Mouse (Mus musculus) liver, embryonic 15.5 days (tissue): ENCODE measurements around the gene Otud7b. TPM values are rescaled to one million over a fixed set of nuclear protein-coding genes. Genes with fewer than 3 reads are reported as not detected.

ENCODE experiments used
- ATAC-seq: fragments of 200-750 bp; cut with Nextera tagmentation; 2 replicates; pipeline ENCODE4 v1.8.0; 2017; ENCODE audit warnings: moderate number of reproducible peaks, mild to moderate bottlenecking, moderate library complexity; ENCODE audit not compliant: insufficient read depth
- H3K27ac ChIP-seq: fragments of 300-500 bp; sonication (generic); replicated peaks from 2 replicates; pipeline ENCODE4 v1.5.1; 2015; ENCODE audit warnings: mild to moderate bottlenecking, inconsistent platforms
- H3K27me3 ChIP-seq: fragments of 300-500 bp; sonication (generic); 2 replicates; pipeline ENCODE4 v1.6.1; 2015; ENCODE audit warnings: mild to moderate bottlenecking, inconsistent platforms
- H3K36me3 ChIP-seq: fragments of 300-500 bp; sonication (generic); replicated peaks from 2 replicates; pipeline ENCODE4 v1.6.1; 2015; ENCODE audit warnings: moderate library complexity, mild to moderate bottlenecking, inconsistent platforms
- H3K4me1 ChIP-seq: fragments of 300-500 bp; sonication (generic); replicated peaks from 2 replicates; pipeline ENCODE4 v1.6.1; 2015; ENCODE audit warnings: inconsistent platforms
- H3K4me2 ChIP-seq: fragments of 300-500 bp; sonication (generic); 2 replicates; pipeline ENCODE4 v1.6.1; 2015; ENCODE audit warnings: moderate library complexity, mild to moderate bottlenecking, inconsistent platforms
- H3K4me3 ChIP-seq: fragments of 300-500 bp; sonication (generic); replicated peaks from 2 replicates; pipeline ENCODE4 v1.5.1; 2015; ENCODE audit warnings: mild to moderate bottlenecking, inconsistent platforms
- H3K9ac ChIP-seq: fragments of 300-500 bp; sonication (generic); 2 replicates; pipeline ENCODE4 v1.6.1; 2015; ENCODE audit warnings: moderate library complexity, mild to moderate bottlenecking, inconsistent platforms
- H3K9me3 ChIP-seq: fragments of 300-500 bp; sonication (generic); replicated peaks from 2 replicates; pipeline ENCODE4 v1.6.1; 2016; ENCODE audit warnings: inconsistent platforms
- WGBS: fragments of 180-500 bp; shearing (Covaris S2); methylation state at CpG from one replicate; pipeline ENCODE4 v1.1.7; 2015; ENCODE audit warnings: mixed read lengths; ENCODE audit not compliant: insufficient replicate concordance; 5-methylcytosine and 5-hydroxymethylcytosine counted together
- polyA plus RNA-seq: library from polyadenylated mRNA; unstranded; fragments of >200 nt; fragmentation: Nextera tagmentation; extraction: Ambion mirVana; gene quantifications from 2 replicates; pipeline ENCODE4 v1.2.1, GENCODE M21; 2015

The Otud7b gene
- polyA plus RNA-seq, 1 experiment from 2014 or later, result 12.0 TPM

DNA sequence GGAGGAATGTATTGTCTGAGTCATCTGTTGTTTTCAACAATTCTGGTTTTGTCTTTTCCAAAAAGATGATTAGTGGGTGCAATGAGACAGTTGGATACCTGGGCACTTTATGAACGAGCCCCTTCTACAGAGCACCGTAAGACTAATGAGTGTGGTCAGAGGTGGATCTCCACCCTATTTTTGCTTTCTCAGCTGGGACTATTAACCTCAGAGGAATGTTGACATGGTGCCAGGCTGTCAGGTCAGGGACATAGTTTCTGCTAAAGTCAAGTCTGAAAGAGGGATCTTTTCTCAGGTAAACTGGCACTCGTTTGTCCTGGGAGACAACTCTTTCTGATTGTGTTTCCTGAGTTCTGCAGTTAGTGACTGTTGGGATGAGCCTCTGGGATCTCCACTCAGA, 30.7 kb downstream of the Otud7b start:
- H3K4me2 ChIP-seq, result no peak overlapping the region
- H3K36me3 ChIP-seq, result peaks cover 12% of the 10 kb centered on the region; the same call in 1 of the 2 replicates
- no peaks in the 10 kb centered on the region for H3K9me3 ChIP-seq
- no peak overlapping the region for H3K4me3 ChIP-seq
- H3K27me3 ChIP-seq, result no peaks in the 10 kb centered on the region
- no peak overlapping the region for H3K9ac ChIP-seq
- WGBS, result 74% methylated on average over 3 of the region's 3 CpGs
- H3K4me1 ChIP-seq, result peaks cover 15% of the 10 kb centered on the region
- no peak overlapping the region for H3K27ac ChIP-seq
- no peak for ATAC-seq

DNA sequence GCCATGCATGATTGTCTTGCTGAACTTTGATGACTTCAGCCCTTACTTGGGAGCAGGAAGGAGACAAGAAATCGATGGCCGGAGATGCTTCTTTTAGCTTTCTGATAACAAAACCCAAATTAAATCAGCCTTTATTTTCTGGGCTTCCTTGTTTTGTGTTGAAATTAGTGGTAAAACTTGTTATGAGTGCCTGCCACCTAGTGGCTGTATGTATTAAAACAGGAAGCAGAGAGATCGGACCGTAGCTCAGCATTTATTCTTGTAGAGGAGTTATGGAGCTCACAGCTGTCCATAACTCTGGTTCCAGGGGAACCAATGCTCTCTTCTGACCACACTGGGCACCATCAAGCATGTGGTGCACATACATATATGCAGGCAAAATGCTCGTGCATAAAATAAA, 43.6 kb downstream of the Otud7b start:
- no peak overlapping the region for H3K27ac ChIP-seq
- H3K36me3 ChIP-seq, result peaks cover 53% of the 10 kb centered on the region
- 0 out of 2 replicates have a peak, but pooled peaks cover 2% of the 10 kb centered on the region for H3K4me1 ChIP-seq
- WGBS, result 7% methylated on average over 5 of the region's 5 CpGs
- no peaks in the 10 kb centered on the region for H3K27me3 ChIP-seq
- H3K9ac ChIP-seq, result no peak overlapping the region
- no peak overlapping the region for H3K4me2 ChIP-seq
- no peaks in the 10 kb centered on the region for H3K9me3 ChIP-seq
- no peak for ATAC-seq
- H3K4me3 ChIP-seq, result no peak overlapping the region

GRCm38 (mm10) chr3:96151836-96152235, 47.5 kb downstream of the Otud7b start:
- Histone ChIP-seq H3K36me3 (peaks cover 61% of the 10 kb centered on the region), H3K4me1 (0 out of 2 replicates have a peak, but pooled peaks cover 2% of the 10 kb centered on the region)

DNA sequence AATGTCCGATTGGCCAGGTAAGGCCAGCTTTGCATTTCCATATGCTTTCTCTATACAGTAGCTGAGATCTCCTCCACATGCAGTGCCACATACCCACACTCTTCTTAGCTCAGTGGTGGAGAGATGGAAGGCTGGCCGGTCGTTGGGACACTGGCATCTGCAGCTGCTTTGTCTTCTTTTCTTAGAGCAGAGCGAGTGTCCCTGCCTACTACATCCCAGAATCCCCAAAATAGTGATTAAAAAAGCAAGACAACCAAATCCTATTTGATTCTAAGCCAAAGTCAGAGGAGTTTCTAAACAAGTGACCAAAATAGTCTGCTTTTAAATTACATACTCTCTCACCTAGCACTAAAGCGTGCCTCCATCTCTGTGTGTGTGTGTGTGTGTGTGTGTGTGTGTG, 48.3 kb downstream of the Otud7b start:
- ATAC-seq, result no peak
- H3K9me3 ChIP-seq, result no peaks in the 10 kb centered on the region
- 84% methylated on average over 5 of the region's 5 CpGs for WGBS
- 0 out of 2 replicates have a peak, but pooled peaks cover 2% of the 10 kb centered on the region for H3K4me1 ChIP-seq
- H3K27me3 ChIP-seq, result no peaks in the 10 kb centered on the region
- no peak overlapping the region for H3K27ac ChIP-seq
- H3K9ac ChIP-seq, result no peak overlapping the region
- peaks cover 61% of the 10 kb centered on the region for H3K36me3 ChIP-seq
- no peak overlapping the region for H3K4me2 ChIP-seq
- no peak overlapping the region for H3K4me3 ChIP-seq

More at GRCm38 (mm10) chr3:96151836-96152235, 47.5 kb downstream of the Otud7b start:
- no peaks in the 10 kb centered on the region for H3K9me3 ChIP-seq
- 69% methylated on average over 7 of the region's 7 CpGs for WGBS
- ATAC-seq, result no peak
- H3K9ac ChIP-seq, result no peak overlapping the region
- no peaks in the 10 kb centered on the region for H3K27me3 ChIP-seq
- no peak overlapping the region for H3K4me3 ChIP-seq
- no peak overlapping the region for H3K4me2 ChIP-seq
- no peak overlapping the region for H3K27ac ChIP-seq

- Histone ChIP-seq H3K9ac (no peak overlapping the region), H3K27me3 (peaks cover 16% of the 10 kb centered on the region), H3K4me3 (no peak overlapping the region), H3K4me2 (no peak overlapping the region), H3K4me1 (peaks cover 6% of the 10 kb centered on the region), H3K27ac (no peak overlapping the region), H3K36me3 (peaks cover 56% of the 10 kb centered on the region), H3K9me3 (no peaks in the 10 kb centered on the region)
- ATAC-seq, result no peak
- 78% methylated on average over 8 of the region's 8 CpGs for whole genome bisulfite sequencing
Measured at GRCm38 (mm10) chr3:96155501-96155900, 51.2 kb downstream of the Otud7b start.

- Histone ChIP-seq H3K27me3 (peaks cover 59% of the 10 kb centered on the region), H3K9me3 (no peaks in the 10 kb centered on the region), H3K4me1 (peaks cover 12% of the 10 kb centered on the region), H3K9ac (no peak overlapping the region), H3K4me2 (no peak overlapping the region), H3K4me3 (no peak overlapping the region), H3K36me3 (peaks cover 14% of the 10 kb centered on the region), H3K27ac (peak overlapping the region; percentile 53; the same call in 1 of the 2 replicates)
- whole genome bisulfite sequencing, result 54% methylated on average over 4 of the region's 4 CpGs
- no peak for ATAC-seq
Measured at GRCm38 (mm10) chr3:96159820-96160219, 55.5 kb downstream of the Otud7b start.

GRCm38 (mm10) chr3:96160222-96160802, 56.0 kb downstream of the Otud7b start:
- H3K36me3 ChIP-seq, result peaks cover 9% of the 10 kb centered on the region
- peak overlapping the region; percentile 57 for H3K4me2 ChIP-seq
- H3K9ac ChIP-seq, result no peak overlapping the region
- WGBS, result 38% methylated on average over 4 of the region's 4 CpGs
- peaks cover 12% of the 10 kb centered on the region for H3K4me1 ChIP-seq
- peaks cover 63% of the 10 kb centered on the region for H3K27me3 ChIP-seq
- peak overlapping the region; percentile 53 for H3K27ac ChIP-seq
- ATAC-seq, result peak; percentile 22; the same call in 1 of the 2 replicates
- no peaks in the 10 kb centered on the region for H3K9me3 ChIP-seq
- no peak overlapping the region for H3K4me3 ChIP-seq

DNA sequence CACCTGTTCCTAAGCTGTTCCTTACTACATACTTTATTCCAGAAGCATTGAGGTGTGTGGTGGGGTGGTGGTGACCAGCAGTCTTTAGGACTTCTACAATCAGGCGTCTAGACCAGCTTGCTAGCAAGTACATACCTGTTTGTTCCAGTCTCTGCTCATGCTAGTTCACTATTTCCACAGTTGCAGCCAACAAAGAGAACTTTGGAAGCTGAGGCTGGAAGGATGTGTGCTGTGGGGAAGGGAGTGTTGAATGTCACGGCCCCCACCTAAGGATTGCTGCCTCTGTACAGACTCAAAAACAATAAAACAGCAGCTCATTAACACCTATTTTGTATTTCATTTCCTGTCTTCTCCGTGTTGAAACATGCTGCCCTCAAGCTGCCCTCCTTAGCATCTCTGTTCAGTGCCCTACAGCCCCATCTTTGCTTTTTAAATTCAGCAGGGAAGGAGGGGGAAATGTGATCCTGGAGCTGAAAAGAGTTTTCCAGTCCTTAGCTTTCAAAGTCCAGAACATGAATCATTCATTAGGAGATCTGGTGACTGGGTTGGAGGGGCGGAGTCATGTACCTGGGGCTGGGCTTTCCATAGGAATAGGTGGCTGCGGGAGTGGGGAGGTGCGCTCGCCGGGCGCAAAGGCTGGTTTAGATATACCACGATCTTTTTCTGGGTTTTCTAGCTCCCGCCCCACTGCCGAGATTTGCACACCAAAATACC, 56.6 kb downstream of the Otud7b start:
- peaks cover 12% of the 10 kb centered on the region for H3K4me1 ChIP-seq
- H3K4me2 ChIP-seq, result peak overlapping the region; percentile 57
- 4% methylated on average over 12 of the region's 12 CpGs for WGBS
- peak overlapping the region; percentile 53 for H3K27ac ChIP-seq
- H3K27me3 ChIP-seq, result peaks cover 63% of the 10 kb centered on the region
- H3K36me3 ChIP-seq, result peaks cover 2% of the 10 kb centered on the region
- ATAC-seq, result peak; percentile 41
- H3K9me3 ChIP-seq, result no peaks in the 10 kb centered on the region
- H3K9ac ChIP-seq, result no peak overlapping the region
- H3K4me3 ChIP-seq, result peak overlapping the region; percentile 39

- Histone ChIP-seq H3K4me1 (peaks cover 12% of the 10 kb centered on the region), H3K4me2 (peak within 1 kb of the TSS; percentile 57), H3K9ac (0 out of 2 replicates have a peak within 1 kb of the TSS, but pooled peaks have one; percentile 5), H3K9me3 (no peaks in the 10 kb centered on the region), H3K4me3 (peak within 1 kb of the TSS; percentile 39), H3K27ac (peak within 1 kb of the TSS; percentile 53), H3K27me3 (peaks cover 63% of the 10 kb centered on the region), H3K36me3 (no peaks in the 10 kb centered on the region)
- WGBS, result 9% methylated on average over 16 of the region's 16 CpGs
- no peak for ATAC-seq
Measured at GRCm38 (mm10) chr3:96161869-96162840, 57.8 kb downstream of the Otud7b start, which contains the start of gene Mtmr11. Gene Mtmr11, plus strand, starts transcription at chr3:96162004.

- H3K9me3 ChIP-seq, result no peaks in the 10 kb centered on the region
- H3K4me2 ChIP-seq, result peak overlapping the region; percentile 42
- ATAC-seq, result no peak
- peaks cover 12% of the 10 kb centered on the region for H3K4me1 ChIP-seq
- peaks cover 63% of the 10 kb centered on the region for H3K27me3 ChIP-seq
- no peaks in the 10 kb centered on the region for H3K36me3 ChIP-seq
- 68% methylated on average over 6 of the region's 6 CpGs for WGBS
- H3K4me3 ChIP-seq, result 0 out of 2 replicates have a peak overlapping the region, but pooled peaks have one; percentile 39
- H3K9ac ChIP-seq, result no peak overlapping the region
- H3K27ac ChIP-seq, result no peak overlapping the region
Measured at GRCm38 (mm10) chr3:96163040-96163439, 58.7 kb downstream of the Otud7b start.
